Mouse (Mus musculus) forebrain, embryonic 16.5 days (tissue): ENCODE data around the gene Micu1. TPM values are rescaled to one million over a fixed set of nuclear protein-coding genes. Genes with fewer than 3 reads are reported as not detected.
A peak's percentile ranks its signal among the peaks of the same experiment; 100 is the strongest.

Experiments
- ATAC-seq: fragments of 200-750 bp; cut with Nextera tagmentation; 2 replicates; pipeline ENCODE4 v1.8.0; 2017; ENCODE audit warnings: mild to moderate bottlenecking, moderate library complexity
- H3K27ac ChIP-seq: fragments of 300-500 bp; sonication (generic); 2 replicates; pipeline ENCODE4 v1.5.1; 2014; ENCODE audit warnings: low read length, control low read depth
- H3K27me3 ChIP-seq: fragments of 300-500 bp; sonication (generic); replicated peaks from 2 replicates; pipeline ENCODE4 v1.6.1; 2014; ENCODE audit warnings: low read length; ENCODE audit not compliant: control insufficient read depth, insufficient read depth
- H3K36me3 ChIP-seq: fragments of 300-500 bp; sonication (generic); 2 replicates; pipeline ENCODE4 v1.6.1; 2014; ENCODE audit not compliant: control insufficient read depth, insufficient read depth
- H3K4me1 ChIP-seq: fragments of 300-500 bp; sonication (generic); replicated peaks from 2 replicates; pipeline ENCODE4 v1.6.1; 2014; ENCODE audit warnings: low read length; ENCODE audit not compliant: control insufficient read depth, insufficient read depth
- H3K4me2 ChIP-seq: fragments of 300-500 bp; sonication (generic); 2 replicates; pipeline ENCODE4 v1.6.1; 2014; ENCODE audit warnings: mild to moderate bottlenecking, low read length, control low read depth
- H3K4me3 ChIP-seq: fragments of 300-500 bp; sonication (generic); replicated peaks from 2 replicates; pipeline ENCODE4 v1.5.1; 2014; ENCODE audit warnings: mild to moderate bottlenecking, low read length, control low read depth
- H3K9ac ChIP-seq: fragments of 300-500 bp; sonication (generic); replicated peaks from 2 replicates; pipeline ENCODE4 v1.6.1; 2014; ENCODE audit warnings: low read depth, low read length, control low read depth
- H3K9me3 ChIP-seq: fragments of 300-500 bp; sonication (generic); 2 replicates; pipeline ENCODE4 v1.6.1; 2016; ENCODE audit warnings: low read length; ENCODE audit not compliant: control insufficient read depth
- WGBS: fragments of 180-500 bp; shearing (Covaris S2); extraction: QIAGEN DNeasy Blood & Tissue Kit; methylation state at CpG from one replicate; pipeline ENCODE4 v1.1.7; 2014; 5-methylcytosine and 5-hydroxymethylcytosine counted together
- polyA plus RNA-seq: library from polyadenylated mRNA; unstranded; fragments of >200 nt; fragmentation: Nextera tagmentation; extraction: Ambion mirVana; gene quantifications from 2 replicates; pipeline ENCODE4 v1.2.1, GENCODE M21; 2015

Gene Micu1
- polyA plus RNA-seq, 1 experiment from 2014 or later = 76.0 TPM

DNA sequence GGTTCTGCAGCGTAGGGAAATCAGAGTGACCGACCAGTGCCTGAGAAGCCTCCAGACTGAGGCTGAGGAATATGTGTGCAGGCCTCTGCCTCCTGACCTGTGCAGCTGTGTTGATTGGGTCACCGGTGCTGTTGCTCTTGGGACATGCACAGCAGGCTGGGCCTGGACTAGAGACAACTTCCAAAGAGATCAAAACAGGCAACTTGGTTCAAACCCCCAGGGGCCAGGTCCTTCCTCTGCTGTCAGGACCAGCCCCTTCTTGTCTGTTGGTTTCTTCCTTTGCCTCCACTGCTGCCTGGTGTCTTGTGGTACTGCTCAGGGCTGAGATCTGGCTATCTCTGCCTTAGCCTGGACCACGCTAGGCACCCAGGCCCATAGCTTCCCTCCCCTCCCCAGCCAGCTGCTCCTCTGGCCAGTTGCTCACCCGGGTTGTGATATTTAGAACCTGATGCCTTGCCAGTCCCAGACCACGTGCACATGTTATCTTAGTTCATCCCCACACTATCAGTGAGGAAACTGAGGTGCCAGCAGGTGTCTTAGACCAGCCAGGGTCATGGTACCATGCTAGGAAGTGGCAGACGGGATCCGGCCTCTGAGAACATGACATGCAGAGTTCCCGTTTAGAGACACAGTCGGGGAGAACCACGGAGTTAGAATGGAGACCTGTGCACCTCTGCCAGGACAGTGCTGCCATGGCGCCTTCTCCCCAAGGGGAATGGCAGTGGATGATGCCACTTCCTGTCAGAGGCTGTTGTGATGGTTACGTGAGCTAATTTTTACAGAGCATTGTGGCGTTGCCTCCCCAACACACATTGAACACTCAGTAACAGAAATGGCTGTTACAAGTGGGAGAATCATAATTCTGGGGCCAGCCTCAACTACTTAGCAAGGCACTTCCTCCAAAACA lies 183.2 kb downstream of the Micu1 start:
- H3K27ac ChIP-seq = no peak overlapping the region
- WGBS = 90% methylated on average over 14 of the region's 14 CpGs
- H3K4me1 ChIP-seq = peaks cover 13% of the 10 kb centered on the region
- no peaks in the 10 kb centered on the region for H3K36me3 ChIP-seq
- H3K27me3 ChIP-seq = no peaks in the 10 kb centered on the region
- H3K9ac ChIP-seq = no peak overlapping the region
- no peak overlapping the region for H3K4me3 ChIP-seq
- no peak overlapping the region for H3K4me2 ChIP-seq
- no peaks in the 10 kb centered on the region for H3K9me3 ChIP-seq
- ATAC-seq = no peak

- Histone ChIP-seq H3K4me3 (no peak overlapping the region), H3K4me1 (peaks cover 7% of the 10 kb centered on the region), H3K9ac (no peak overlapping the region), H3K27ac (no peak overlapping the region), H3K9me3 (no peaks in the 10 kb centered on the region), H3K4me2 (no peak overlapping the region), H3K36me3 (0 out of 2 replicates have a peak, but pooled peaks cover 3% of the 10 kb centered on the region), H3K27me3 (no peaks in the 10 kb centered on the region)
- no peak for ATAC-seq
- 100% methylated on average over 1 of the region's 1 CpGs for WGBS
Observed at GRCm38 (mm10) chr10:59886081-59886466, 183.8 kb downstream of the Micu1 start.

GRCm38 (mm10) chr10:59887432-59887831 lies 185.2 kb downstream of the Micu1 start:
- no peaks in the 10 kb centered on the region for H3K27me3 ChIP-seq
- no peak for ATAC-seq
- H3K36me3 ChIP-seq = 0 out of 2 replicates have a peak, but pooled peaks cover 3% of the 10 kb centered on the region
- H3K4me3 ChIP-seq = no peak overlapping the region
- no peaks in the 10 kb centered on the region for H3K4me1 ChIP-seq
- no peak overlapping the region for H3K27ac ChIP-seq
- H3K9me3 ChIP-seq = no peaks in the 10 kb centered on the region
- H3K9ac ChIP-seq = no peak overlapping the region
- 88% methylated on average over 5 of the region's 5 CpGs for WGBS
- no peak overlapping the region for H3K4me2 ChIP-seq

GRCm38 (mm10) chr10:59889339-59889738 lies 187.1 kb downstream of the Micu1 start:
- Histone ChIP-seq H3K9me3 (no peaks in the 10 kb centered on the region), H3K27me3 (no peaks in the 10 kb centered on the region), H3K4me3 (no peak overlapping the region), H3K27ac (no peak overlapping the region), H3K9ac (no peak overlapping the region), H3K4me1 (peaks cover 8% of the 10 kb centered on the region; the same call in 1 of the 2 replicates), H3K36me3 (0 out of 2 replicates have a peak, but pooled peaks cover 3% of the 10 kb centered on the region), H3K4me2 (no peak overlapping the region)
- WGBS = 90% methylated on average over 7 of the region's 7 CpGs
- ATAC-seq = no peak

- 78% methylated on average over 15 of the region's 15 CpGs for WGBS
- no peak overlapping the region for H3K4me2 ChIP-seq
Observed at GRCm38 (mm10) chr10:59889953-59890751, 187.9 kb downstream of the Micu1 start.

GRCm38 (mm10) chr10:59892977-59893376 lies 190.7 kb downstream of the Micu1 start:
- Histone ChIP-seq H3K4me1 (peaks cover 31% of the 10 kb centered on the region), H3K4me3 (no peak overlapping the region), H3K27ac (peak overlapping the region; percentile 47), H3K4me2 (no peak overlapping the region), H3K9me3 (no peaks in the 10 kb centered on the region), H3K9ac (peak overlapping the region; percentile 41), H3K36me3 (0 out of 2 replicates have a peak, but pooled peaks cover 3% of the 10 kb centered on the region), H3K27me3 (no peaks in the 10 kb centered on the region)
- ATAC-seq = peak; percentile 34
- 19% methylated on average over 6 of the region's 6 CpGs for WGBS

More at GRCm38 (mm10) chr10:59889953-59890751, 187.9 kb downstream of the Micu1 start:
- no peak overlapping the region for H3K4me3 ChIP-seq
- ATAC-seq = peak; percentile 7; the same call in 1 of the 2 replicates
- no peak overlapping the region for H3K9ac ChIP-seq
- H3K4me1 ChIP-seq = peaks cover 8% of the 10 kb centered on the region; the same call in 1 of the 2 replicates
- 0 out of 2 replicates have a peak, but pooled peaks cover 3% of the 10 kb centered on the region for H3K36me3 ChIP-seq
- no peak overlapping the region for H3K27ac ChIP-seq
- H3K27me3 ChIP-seq = no peaks in the 10 kb centered on the region
- no peaks in the 10 kb centered on the region for H3K9me3 ChIP-seq

DNA sequence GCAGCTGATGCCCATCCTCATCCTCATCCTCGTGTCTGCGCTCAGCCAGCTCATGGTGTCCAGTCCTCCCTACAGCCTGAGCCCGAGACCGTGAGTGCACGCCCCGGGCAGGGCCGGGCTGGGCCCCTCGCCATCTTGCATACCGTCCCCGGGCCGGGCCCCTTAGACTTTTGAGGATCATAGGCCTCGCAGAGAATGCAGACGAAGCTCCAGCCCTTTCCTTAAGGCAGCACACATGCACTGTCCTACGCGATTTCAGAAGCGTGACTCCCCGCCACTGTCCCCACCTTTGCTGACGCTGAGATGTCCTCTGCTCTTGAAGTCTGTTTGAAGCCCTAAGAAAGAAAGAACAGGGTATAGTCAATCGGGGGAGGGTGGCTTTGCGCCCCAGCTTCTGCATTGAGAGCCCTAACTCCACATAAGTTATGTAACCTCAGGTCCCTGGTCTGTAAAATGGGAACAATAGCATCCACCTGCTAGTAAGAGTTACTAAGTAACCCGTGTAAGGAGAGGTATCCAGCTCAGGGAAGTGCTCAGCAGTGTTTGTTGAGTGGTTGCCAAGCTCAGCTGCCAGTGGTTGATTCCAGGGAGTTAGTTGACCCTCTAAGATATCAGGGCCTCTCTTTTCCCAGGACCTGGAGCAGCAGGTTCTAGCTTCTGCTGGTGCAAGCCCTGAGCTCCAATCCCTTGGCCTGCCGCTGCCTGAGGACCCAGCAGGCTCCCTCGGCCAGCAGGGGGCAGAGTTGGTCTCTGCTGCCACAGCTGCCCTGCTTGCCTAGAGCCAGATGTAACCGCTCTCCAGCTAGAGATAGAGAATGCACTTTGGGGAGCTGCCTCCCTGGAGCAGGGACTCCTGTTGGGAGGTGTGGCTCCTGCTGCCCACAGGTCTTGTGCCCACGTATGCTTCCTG lies 192.2 kb downstream of the Micu1 start:
- H3K36me3 ChIP-seq = 0 out of 2 replicates have a peak, but pooled peaks cover 3% of the 10 kb centered on the region
- H3K4me3 ChIP-seq = no peak overlapping the region
- H3K9ac ChIP-seq = no peak overlapping the region
- H3K9me3 ChIP-seq = no peaks in the 10 kb centered on the region
- H3K4me2 ChIP-seq = no peak overlapping the region
- H3K4me1 ChIP-seq = peaks cover 46% of the 10 kb centered on the region
- ATAC-seq = no peak
- peak overlapping the region; percentile 17 for H3K27ac ChIP-seq
- WGBS = 80% methylated on average over 25 of the region's 25 CpGs
- no peaks in the 10 kb centered on the region for H3K27me3 ChIP-seq

DNA sequence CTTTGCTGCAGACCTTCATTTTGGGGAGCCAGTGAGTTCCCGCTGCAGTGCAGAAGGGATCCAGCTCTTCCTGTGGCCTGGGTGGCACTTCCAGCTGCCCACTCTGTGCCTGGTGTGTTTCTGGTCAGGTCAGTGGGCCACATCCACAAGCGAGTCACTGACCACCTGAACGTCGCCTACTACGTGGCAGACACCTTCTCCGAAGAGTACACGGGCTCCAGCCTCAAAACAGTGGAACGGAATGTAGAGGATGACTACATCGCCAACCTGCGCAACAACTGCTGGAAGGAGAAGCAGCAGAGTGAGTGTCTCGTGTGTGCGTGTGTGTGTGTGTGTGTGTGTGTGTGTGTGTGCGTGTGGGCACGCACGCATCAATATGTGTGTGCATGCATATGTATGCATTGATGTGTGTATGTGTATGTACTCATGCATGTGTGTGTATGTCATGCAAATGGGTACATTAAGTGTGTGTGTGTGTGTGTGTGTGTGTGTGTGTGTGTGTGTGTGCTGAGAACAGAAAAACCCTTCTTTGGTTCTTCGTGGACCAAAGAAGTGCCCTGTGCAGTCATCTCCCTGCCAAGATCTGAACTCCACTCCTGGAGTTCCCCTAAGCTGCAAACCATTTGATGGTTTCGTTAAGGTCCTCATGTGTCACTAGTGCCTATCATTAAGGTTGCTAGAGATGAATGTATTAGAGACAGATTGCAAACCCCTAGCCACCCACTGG lies 193.3 kb downstream of the Micu1 start:
- no peak for ATAC-seq
- Histone ChIP-seq H3K36me3 (0 out of 2 replicates have a peak, but pooled peaks cover 2% of the 10 kb centered on the region), H3K27me3 (no peaks in the 10 kb centered on the region), H3K27ac (no peak overlapping the region), H3K9me3 (no peaks in the 10 kb centered on the region), H3K4me3 (no peak overlapping the region), H3K9ac (no peak overlapping the region), H3K4me2 (no peak overlapping the region), H3K4me1 (peaks cover 57% of the 10 kb centered on the region)
- 93% methylated on average over 17 of the region's 17 CpGs for WGBS
